Mouse (Mus musculus) effector memory CD4-positive, alpha-beta T cell, adult 7 months (primary cell): Measurements from ENCODE around the gene Henmt1. TPM values are rescaled to one million over a fixed set of nuclear protein-coding genes. Genes with fewer than 3 reads are reported as not detected.

Experiments
- polyA plus RNA-seq: library from polyadenylated mRNA; unstranded; fragments of 100-300 nt; shearing (Covaris generic); gene quantifications from one replicate; pipeline ENCODE4 v1.2.1, GENCODE M21; 2017

Gene Henmt1
- not detected for polyA plus RNA-seq

GRCm38 (mm10) chr3:108939573-108939972, at the start of gene Henmt1:
Henmt1 (plus strand) TSS chr3:108939873.

DNA sequence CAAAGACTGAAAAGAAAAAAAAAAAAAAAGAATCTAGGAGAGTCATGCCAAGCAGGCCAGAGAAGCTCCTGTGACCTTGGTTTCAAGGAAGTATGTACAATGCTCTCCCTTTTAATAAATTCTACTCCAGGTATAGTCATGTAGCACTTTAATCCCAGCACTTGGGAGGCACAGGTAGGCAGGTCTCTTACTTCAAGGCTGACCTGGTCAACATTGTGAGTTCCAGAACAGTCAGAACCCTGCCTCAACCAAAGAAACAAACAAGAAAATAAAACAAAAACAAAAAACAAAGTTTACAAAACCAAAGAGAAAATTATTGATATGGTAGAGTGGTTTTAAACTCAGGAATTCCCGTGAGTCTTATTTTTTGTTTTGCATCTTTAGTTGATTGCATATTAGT, 49.8 kb upstream of the Henmt1 start, which contains the start of gene Fndc7:
TSS of gene Fndc7 (minus strand) at position 101 of the 400 bp plus-strand sequence.

GRCm38 (mm10) chr3:108911548-108912413, 27.9 kb upstream of the Henmt1 start, which contains the start of gene Prpf38b:
Prpf38b (minus strand) TSS chr3:108911727.

DNA sequence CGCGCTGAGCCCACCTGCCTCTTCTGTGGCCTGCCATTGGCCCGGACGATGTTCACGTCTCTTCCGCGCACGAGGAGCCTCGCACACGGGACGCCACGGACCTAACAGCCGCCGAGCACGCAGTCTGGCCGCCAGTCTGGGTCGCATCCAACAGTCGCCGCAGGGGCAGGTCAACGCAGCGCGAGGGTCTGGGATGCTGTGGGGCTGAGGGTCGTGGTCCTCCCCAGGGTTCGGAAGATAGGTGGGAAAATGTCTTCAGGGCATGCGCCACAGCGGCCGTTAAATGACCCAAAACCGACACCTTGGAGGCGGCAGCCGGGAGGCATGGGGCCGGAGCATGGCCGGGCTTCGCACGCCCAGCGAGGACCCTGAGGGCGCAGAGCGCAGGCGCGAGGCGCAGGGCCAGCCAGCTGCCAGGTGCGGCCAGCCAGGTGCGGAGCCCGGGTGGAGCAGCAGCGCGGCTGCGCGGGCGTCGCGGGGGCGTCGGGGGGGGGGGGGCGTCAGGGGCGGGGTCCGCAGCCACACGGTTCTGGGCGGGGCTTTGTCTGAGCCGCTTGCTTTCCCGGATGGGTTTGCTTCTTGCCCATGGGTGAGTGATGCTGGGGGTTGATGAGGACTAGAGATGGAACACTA, 444 bp downstream of the Henmt1 start, which contains the start of gene Gm9857:
TSS of gene Gm9857 (minus strand) at position 445 of the 633 bp plus-strand sequence.

Other genes starting within 250 kb of the Henmt1 start
- gene Gpsm2, start 217.6 kb upstream of the Henmt1 start, polyA plus RNA-seq = 10.5 TPM
- not detected for gene Aknad1, start 200.2 kb upstream of the Henmt1 start, polyA plus RNA-seq
- 46.0 TPM for gene Stxbp3, start 99.3 kb upstream of the Henmt1 start, polyA plus RNA-seq
- gene Fndc7, start 49.9 kb upstream of the Henmt1 start, polyA plus RNA-seq = 1.2 TPM
- 179 TPM for gene Prpf38b, start 28.1 kb upstream of the Henmt1 start, polyA plus RNA-seq
- gene Gm9857, start 572 bp downstream of the Henmt1 start, polyA plus RNA-seq = not detected
- gene Fam102b, start 87.7 kb downstream of the Henmt1 start, polyA plus RNA-seq = 6.8 TPM
- not detected for gene Slc25a54, start 140.6 kb downstream of the Henmt1 start, polyA plus RNA-seq
- gene Slc25a24, start 183.3 kb downstream of the Henmt1 start, polyA plus RNA-seq = 27.2 TPM